Mouse (Mus musculus) liver, adult 2 months (tissue): ENCODE measurements around the gene Glis3. TPM values are rescaled to one million over a fixed set of nuclear protein-coding genes. Genes with fewer than 3 reads are reported as not detected.

Source experiments
- DNase-seq: peaks from one replicate; pipeline ENCODE4 v3.0.0-alpha.2; 2011; ENCODE audit warnings: low read depth, low spot score; ENCODE audit errors: extremely low read depth
- H3K27ac ChIP-seq: fragments of 200-500 bp; replicated peaks from 2 replicates; pipeline ENCODE4 v1.5.1; 2012; ENCODE audit warnings: low read depth, mild to moderate bottlenecking, control low read depth, inconsistent platforms, low read length; ENCODE audit not compliant: insufficient read depth
- H3K27me3 ChIP-seq: fragments of 200-500 bp; 2 replicates; pipeline ENCODE4 v1.6.1; 2012; ENCODE audit warnings: mild to moderate bottlenecking, moderate library complexity, low read length, inconsistent platforms; ENCODE audit not compliant: control insufficient read depth, insufficient read depth
- H3K36me3 ChIP-seq: fragments of 200-500 bp; 2 replicates; pipeline ENCODE4 v1.6.1; 2012; ENCODE audit warnings: low read length, inconsistent platforms; ENCODE audit not compliant: control insufficient read depth, insufficient read depth
- H3K4me1 ChIP-seq: fragments of 200-500 bp; 2 replicates; pipeline ENCODE4 v1.6.1; 2011; ENCODE audit warnings: low read length; ENCODE audit not compliant: control insufficient read depth, insufficient read depth
- H3K4me3 ChIP-seq: fragments of 200-500 bp; 2 replicates; pipeline ENCODE4 v1.5.1; 2011; ENCODE audit warnings: low read depth, mild to moderate bottlenecking, control low read depth, low read length, moderate library complexity; ENCODE audit not compliant: insufficient read depth
- H3K79me2 ChIP-seq: fragments of 200-500 bp; 2 replicates; pipeline ENCODE4 v1.6.1; 2012; ENCODE audit warnings: inconsistent platforms, mild to moderate bottlenecking, low read length, moderate library complexity; ENCODE audit not compliant: control insufficient read depth, insufficient read depth
- H3K9ac ChIP-seq: fragments of 200-500 bp; 2 replicates; pipeline ENCODE4 v1.6.1; 2012; ENCODE audit warnings: low read depth, mild to moderate bottlenecking, control low read depth, inconsistent platforms, low read length
- CTCF ChIP-seq: fragments of 200-500 bp; IDR thresholded peaks from 2 replicates; pipeline ENCODE4 v1.5.1; 2011; ENCODE audit warnings: low read depth, low read length, control low read depth
- POLR2A ChIP-seq: fragments of 200-500 bp; IDR thresholded peaks from 2 replicates; pipeline ENCODE4 v1.6.1; 2011; ENCODE audit warnings: low read length, control low read depth; ENCODE audit not compliant: insufficient read depth; ENCODE audit errors: extremely low read depth
- WGBS: fragments of 180-500 bp; shearing (Covaris S2); methylation state at CpG from one replicate; pipeline ENCODE4 v1.1.7; 2018; 5-methylcytosine and 5-hydroxymethylcytosine counted together
- polyA plus RNA-seq: library from polyadenylated mRNA; depleted of rRNA; stranded (reverse); fragments of >200 nt; gene quantifications from 2 replicates; pipeline ENCODE4 v1.2.3, GENCODE M21; 2012
- total RNA-seq: library from RNA; depleted of rRNA; stranded (reverse); fragments of >200 nt; gene quantifications from 2 replicates; pipeline ENCODE4 v1.2.3, GENCODE M21; 2014

The Glis3 gene
- total and polyA plus RNA-seq, 2 experiments: 0.37 to 0.43 TPM

GRCm38 (mm10) chr19:28621608-28622505, 58.0 kb downstream of the Glis3 start:
- DNase-seq: no peak
- H3K9ac ChIP-seq: no peak overlapping the region
- no peaks in the 10 kb centered on the region for H3K36me3 ChIP-seq
- H3K27me3 ChIP-seq: no peaks in the 10 kb centered on the region
- H3K4me3 ChIP-seq: no peak overlapping the region
- WGBS: 79% methylated on average over 11 of the region's 11 CpGs
- TF ChIP-seq CTCF (no peak), POLR2A (no peak)
- no peaks in the 10 kb centered on the region for H3K4me1 ChIP-seq
- no peak overlapping the region for H3K27ac ChIP-seq
- no peaks in the 10 kb centered on the region for H3K79me2 ChIP-seq

- Histone ChIP-seq H3K36me3 (no peaks in the 10 kb centered on the region), H3K9ac (no peak overlapping the region), H3K27me3 (no peaks in the 10 kb centered on the region), H3K27ac (no peak overlapping the region), H3K79me2 (no peaks in the 10 kb centered on the region), H3K4me3 (no peak overlapping the region), H3K4me1 (no peaks in the 10 kb centered on the region)
- 81% methylated on average over 7 of the region's 7 CpGs for WGBS
- DNase-seq: no peak
- TF ChIP-seq POLR2A (no peak), CTCF (no peak)
Observed at GRCm38 (mm10) chr19:28617736-28618135, 62.1 kb downstream of the Glis3 start.

GRCm38 (mm10) chr19:28617191-28617590, 62.7 kb downstream of the Glis3 start:
- Histone ChIP-seq H3K9ac (no peak overlapping the region), H3K4me3 (no peak overlapping the region), H3K36me3 (no peaks in the 10 kb centered on the region), H3K27me3 (no peaks in the 10 kb centered on the region), H3K27ac (no peak overlapping the region), H3K4me1 (no peaks in the 10 kb centered on the region), H3K79me2 (no peaks in the 10 kb centered on the region)
- WGBS: 88% methylated on average over 8 of the region's 8 CpGs
- no peak for TF ChIP-seq POLR2A
- TF ChIP-seq CTCF: no peak
- DNase-seq: no peak

GRCm38 (mm10) chr19:28616487-28616886, 63.4 kb downstream of the Glis3 start:
- H3K36me3 ChIP-seq: no peaks in the 10 kb centered on the region
- no peak overlapping the region for H3K4me3 ChIP-seq
- H3K4me1 ChIP-seq: no peaks in the 10 kb centered on the region
- no peak for DNase-seq
- no peak overlapping the region for H3K9ac ChIP-seq
- TF ChIP-seq POLR2A (no peak), CTCF (no peak)
- H3K27ac ChIP-seq: no peak overlapping the region
- H3K27me3 ChIP-seq: no peaks in the 10 kb centered on the region
- H3K79me2 ChIP-seq: no peaks in the 10 kb centered on the region
- WGBS: 71% methylated on average over 1 of the region's 1 CpGs

- Histone ChIP-seq H3K4me1 (no peaks in the 10 kb centered on the region), H3K9ac (no peak overlapping the region), H3K27ac (no peak overlapping the region), H3K4me3 (no peak overlapping the region), H3K36me3 (no peaks in the 10 kb centered on the region), H3K27me3 (no peaks in the 10 kb centered on the region), H3K79me2 (no peaks in the 10 kb centered on the region)
- TF ChIP-seq CTCF (no peak), POLR2A (no peak)
- no peak for DNase-seq
- WGBS: 82% methylated on average over 10 of the region's 10 CpGs
Observed at GRCm38 (mm10) chr19:28612249-28612648, 67.6 kb downstream of the Glis3 start.

GRCm38 (mm10) chr19:28608747-28609146, 71.1 kb downstream of the Glis3 start:
- DNase-seq: no peak
- no peak overlapping the region for H3K4me3 ChIP-seq
- no peak overlapping the region for H3K27ac ChIP-seq
- H3K79me2 ChIP-seq: no peaks in the 10 kb centered on the region
- WGBS: 86% methylated on average over 5 of the region's 5 CpGs
- H3K4me1 ChIP-seq: no peaks in the 10 kb centered on the region
- H3K36me3 ChIP-seq: no peaks in the 10 kb centered on the region
- peaks cover 3% of the 10 kb centered on the region; the same call in 1 of the 2 replicates for H3K27me3 ChIP-seq
- no peak overlapping the region for H3K9ac ChIP-seq
- TF ChIP-seq POLR2A: no peak
- TF ChIP-seq CTCF: no peak
